Mouse (Mus musculus): ENCODE measurements around the gene Chsy1.

Gene Chsy1

DNA sequence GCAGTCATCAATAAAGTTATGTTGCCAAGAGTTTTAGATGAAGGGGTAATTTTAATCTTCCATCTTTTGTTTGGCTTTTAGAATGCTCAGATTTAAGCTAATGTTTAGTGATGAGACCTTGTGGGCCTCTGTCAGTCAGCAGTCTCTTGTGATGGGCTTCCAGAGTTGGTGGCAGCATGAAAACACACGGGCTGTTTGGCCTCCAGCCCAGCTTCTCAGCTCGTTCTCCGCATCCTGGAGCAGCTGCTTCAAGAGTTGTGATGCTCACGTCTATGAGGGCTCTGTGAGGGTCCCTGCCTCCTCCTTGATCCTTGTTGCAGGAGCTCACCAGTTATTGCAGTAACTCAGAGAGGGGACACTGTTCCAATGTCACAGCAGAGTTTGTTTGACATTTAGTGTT, 29.0 kb downstream of the Chsy1 start:
- in situ Hi-C loops (cut with MboI, MseI), result no loop called here

GRCm38 (mm10) chr7:66138878-66139277, 29.6 kb downstream of the Chsy1 start:
- in situ Hi-C loops (cut with MboI, MseI), result no loop called here

DNA sequence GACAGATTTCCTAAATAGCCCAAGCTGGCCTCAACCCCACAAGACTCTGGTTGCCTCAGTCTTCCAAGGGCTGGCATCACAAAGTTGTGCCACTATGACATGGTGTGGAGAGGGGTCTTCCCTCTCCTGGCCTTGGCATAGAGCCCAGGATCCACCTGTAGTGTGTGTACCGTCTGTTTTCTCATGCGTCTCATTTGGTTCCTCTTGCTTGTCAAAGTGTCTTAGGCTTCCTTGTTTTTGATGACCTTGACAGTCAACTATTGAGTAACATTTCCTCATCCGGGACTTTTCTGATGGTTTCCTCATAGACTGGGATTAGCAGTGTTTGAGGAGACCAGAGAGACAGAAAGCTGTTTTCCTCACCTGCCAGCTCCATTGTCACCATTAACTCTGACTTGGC, 30.8 kb downstream of the Chsy1 start:
- in situ Hi-C loops (cut with MboI, MseI), result loop anchor here in 1 of 2 experiments (5.0 kb wide), 1 partner anchor 42 kb away; no protein-coding TSS in a partner anchor

GRCm38 (mm10) chr7:66140923-66141570, 31.7 kb downstream of the Chsy1 start:
- in situ Hi-C loops (cut with MboI, MseI), result loop anchor here in 1 of 2 experiments (5.0 kb wide), 1 partner anchor 41 kb away; no protein-coding TSS in a partner anchor

- in situ Hi-C loops (cut with MboI, MseI), result loop anchor here in 1 of 2 experiments (5.0 kb wide), 1 partner anchor 40 kb away; no protein-coding TSS in a partner anchor
These were observed 33.2 kb downstream of the Chsy1 start for GRCm38 (mm10) chr7:66142514-66142913.

DNA sequence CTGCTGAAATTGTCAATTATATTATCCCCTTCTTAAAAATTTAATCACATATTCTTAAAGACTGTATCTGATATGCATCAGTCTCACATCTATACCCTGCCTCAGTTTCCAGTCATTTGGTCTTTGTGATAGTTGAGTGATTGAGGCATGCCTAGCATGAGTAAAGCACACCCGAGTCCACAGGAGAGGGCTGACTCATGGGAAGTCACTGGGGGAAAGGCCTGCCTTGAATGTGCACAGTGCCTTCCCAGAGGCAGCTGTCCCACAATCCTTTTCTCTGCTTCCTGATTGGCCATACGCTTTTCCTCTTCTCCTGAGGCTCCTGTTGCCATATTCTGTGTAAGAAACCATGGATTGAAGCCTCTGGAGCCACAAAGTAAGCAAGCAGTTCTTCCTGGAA, 35.2 kb downstream of the Chsy1 start:
- in situ Hi-C loops (cut with MboI, MseI), result loop anchor here in 1 of 2 experiments (5.0 kb wide), 1 partner anchor 38 kb away; no protein-coding TSS in a partner anchor

DNA sequence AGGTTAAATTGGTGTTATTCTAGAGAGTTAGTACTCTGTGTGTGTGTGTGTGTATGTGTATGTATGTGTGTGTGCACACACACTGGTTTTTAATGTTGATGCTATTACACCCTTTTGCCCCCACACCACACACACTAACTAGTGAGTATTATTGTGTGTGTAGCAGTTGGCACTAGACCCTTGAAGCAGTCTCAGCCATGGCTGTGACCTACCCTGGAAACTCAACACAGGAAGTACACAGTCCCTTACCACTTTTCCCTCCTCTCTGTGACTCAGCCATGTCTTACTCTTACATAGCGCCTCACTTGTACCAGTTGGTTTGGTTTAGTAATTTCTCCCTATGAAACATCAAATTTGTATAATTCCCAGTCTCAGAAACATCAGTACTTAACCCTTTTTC, 37.8 kb downstream of the Chsy1 start:
- in situ Hi-C loops (cut with MboI, MseI), result loop anchor here in 1 of 2 experiments (5.0 kb wide), 1 partner anchor 35 kb away; no protein-coding TSS in a partner anchor

- in situ Hi-C loops (cut with MboI, MseI), result loop anchor here in 1 of 2 experiments (5.0 kb wide), 1 partner anchor 34 kb away; no protein-coding TSS in a partner anchor
These were observed 38.5 kb downstream of the Chsy1 start for GRCm38 (mm10) chr7:66147816-66148215.

- in situ Hi-C loops (cut with MboI, MseI), result loop anchor here in 1 of 2 experiments (5.0 kb wide), 1 partner anchor 33 kb away; no protein-coding TSS in a partner anchor
These were observed 40.2 kb downstream of the Chsy1 start for GRCm38 (mm10) chr7:66149506-66149905.

DNA sequence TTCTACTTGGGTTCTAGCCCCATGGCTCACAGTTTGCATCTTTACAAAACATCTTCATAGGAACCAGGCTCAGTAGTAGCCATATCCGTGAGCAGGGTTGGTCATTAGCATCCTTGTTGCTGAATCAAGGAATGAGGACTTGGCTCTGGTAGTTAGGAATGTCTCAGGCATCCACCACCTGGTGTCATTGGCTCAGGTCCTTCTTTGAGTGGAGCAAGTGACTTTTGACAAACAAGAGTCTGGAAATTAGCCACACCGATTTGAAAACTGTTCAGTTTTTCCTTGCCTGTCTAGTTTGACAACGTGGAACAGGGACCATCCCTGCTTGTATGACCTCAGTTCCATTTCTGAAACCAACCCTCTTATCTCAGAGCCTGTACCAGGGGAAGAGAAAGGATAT, 41.1 kb downstream of the Chsy1 start:
- in situ Hi-C loops (cut with MboI, MseI), result no loop called here

GRCm38 (mm10) chr7:66157413-66157812, 48.1 kb downstream of the Chsy1 start:
- in situ Hi-C loops (cut with MboI, MseI), result no loop called here

DNA sequence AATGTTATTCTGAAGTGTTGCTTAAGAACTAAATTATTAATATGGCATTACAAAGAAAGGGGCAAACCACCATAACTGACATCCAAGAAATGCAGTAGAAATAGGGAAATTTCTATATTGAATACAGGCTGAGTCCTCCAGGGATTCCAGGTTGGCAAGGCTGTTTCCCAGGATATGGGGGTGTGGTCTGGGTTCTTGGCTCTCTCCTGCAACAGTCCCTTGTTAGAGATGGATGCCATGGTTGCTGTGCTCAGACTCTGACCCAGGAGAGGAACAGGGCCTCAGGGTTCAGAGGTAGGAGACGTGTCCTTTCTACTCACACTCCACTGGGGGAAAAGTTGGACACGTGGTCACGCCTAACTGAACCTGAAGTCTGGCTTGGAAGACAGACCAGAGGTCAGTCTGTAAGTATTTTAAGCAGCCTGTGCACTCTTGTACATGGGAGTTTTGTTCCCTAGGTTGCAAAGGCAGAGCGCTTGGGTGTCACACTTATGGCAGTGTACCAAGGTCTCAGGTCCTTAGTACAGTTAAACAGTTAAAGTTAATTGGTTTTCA, 48.6 kb downstream of the Chsy1 start:
- in situ Hi-C loops (cut with MboI, MseI), result no loop called here

- in situ Hi-C loops (cut with MboI, MseI), result no loop called here
These were observed 49.4 kb downstream of the Chsy1 start for GRCm38 (mm10) chr7:66158616-66159129.

GRCm38 (mm10) chr7:66159961-66160360, 50.6 kb downstream of the Chsy1 start:
- in situ Hi-C loops (cut with MboI, MseI), result no loop called here

DNA sequence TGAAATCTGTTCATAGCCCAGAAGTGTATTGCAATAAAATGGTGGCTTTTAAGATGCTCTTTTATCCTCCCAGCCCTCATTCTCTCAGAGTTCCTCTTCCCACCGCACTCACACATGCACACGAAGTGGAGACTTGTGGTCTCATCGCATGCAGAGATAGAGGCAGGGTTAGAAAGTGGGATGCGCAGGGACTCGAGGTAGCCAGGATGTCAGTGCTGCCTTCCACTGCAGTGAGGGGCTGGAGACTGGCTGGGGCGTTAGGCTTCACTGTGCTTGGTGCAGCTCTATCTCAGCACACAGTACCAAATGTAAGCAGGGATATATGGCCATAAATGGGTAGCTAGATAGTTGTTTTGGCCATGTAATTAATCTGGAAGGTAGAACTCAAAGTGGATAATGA, 52.5 kb downstream of the Chsy1 start:
- in situ Hi-C loops (cut with MboI, MseI), result no loop called here

GRCm38 (mm10) chr7:66162489-66162888, 53.2 kb downstream of the Chsy1 start:
- in situ Hi-C loops (cut with MboI, MseI), result no loop called here

DNA sequence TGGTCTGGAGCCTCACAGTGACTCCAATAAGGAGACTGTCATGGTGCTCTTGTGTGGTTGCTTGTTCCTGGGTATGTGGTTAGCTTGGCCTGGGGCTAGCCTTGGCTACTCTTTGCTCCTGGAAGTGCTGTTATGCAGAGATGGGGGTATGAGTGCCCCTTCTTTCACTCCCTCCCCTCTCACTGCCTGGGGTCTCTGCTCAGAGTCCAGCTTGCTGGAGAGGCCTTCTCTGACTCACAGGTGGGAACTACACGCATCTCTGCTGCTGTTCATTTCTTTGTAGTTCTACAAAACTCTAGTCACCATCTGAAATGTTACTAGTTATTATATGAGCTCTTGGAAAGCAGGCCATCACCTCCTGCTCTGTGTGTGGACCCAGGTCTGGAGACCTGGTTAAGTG, 53.7 kb downstream of the Chsy1 start:
- in situ Hi-C loops (cut with MboI, MseI), result no loop called here

DNA sequence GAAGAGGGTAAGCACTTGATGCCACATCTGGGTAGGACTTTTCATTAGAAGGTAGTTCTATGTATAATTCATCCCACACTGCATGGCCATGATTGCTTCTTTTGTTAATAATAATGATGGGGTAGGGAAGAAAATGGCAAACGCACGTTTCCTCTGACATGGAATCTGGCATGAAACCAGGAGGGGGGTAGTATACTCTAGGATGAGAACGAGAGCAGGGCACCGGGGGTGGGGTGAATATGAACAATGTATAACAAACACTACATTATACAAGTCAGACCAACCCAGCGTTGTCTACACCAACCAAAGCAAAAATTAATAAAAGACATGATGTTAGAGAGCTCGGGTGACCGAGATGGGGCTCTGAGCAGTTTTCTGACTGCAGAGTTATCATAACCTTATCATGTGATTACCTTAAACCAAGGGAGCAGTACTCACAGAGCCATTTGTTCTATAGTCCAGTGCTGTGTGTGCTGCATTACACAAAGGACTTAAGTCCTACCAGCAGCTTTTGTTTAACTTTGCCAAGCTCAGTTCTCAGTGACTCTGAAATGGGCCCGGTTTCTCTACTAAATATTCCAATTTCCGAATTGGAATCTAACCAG, 55.2 kb downstream of the Chsy1 start:
- in situ Hi-C loops (cut with MboI, MseI), result no loop called here

GRCm38 (mm10) chr7:66165036-66165798, 55.9 kb downstream of the Chsy1 start:
- in situ Hi-C loops (cut with MboI, MseI), result no loop called here

GRCm38 (mm10) chr7:66168877-66169276, 59.6 kb downstream of the Chsy1 start:
- in situ Hi-C loops (cut with MboI, MseI), result no loop called here

- in situ Hi-C loops (cut with MboI, MseI), result no loop called here
These were observed 60.2 kb downstream of the Chsy1 start for GRCm38 (mm10) chr7:66169476-66169875.

Data from T-helper 17 cell (primary cell).